Mouse (Mus musculus): ENCODE data around the gene Ccdc163.

The Ccdc163 gene

GRCm38 (mm10) chr4:116781366-116781765 is 73.1 kb downstream of the Ccdc163 start:
- no peak for DNase-seq

DNA sequence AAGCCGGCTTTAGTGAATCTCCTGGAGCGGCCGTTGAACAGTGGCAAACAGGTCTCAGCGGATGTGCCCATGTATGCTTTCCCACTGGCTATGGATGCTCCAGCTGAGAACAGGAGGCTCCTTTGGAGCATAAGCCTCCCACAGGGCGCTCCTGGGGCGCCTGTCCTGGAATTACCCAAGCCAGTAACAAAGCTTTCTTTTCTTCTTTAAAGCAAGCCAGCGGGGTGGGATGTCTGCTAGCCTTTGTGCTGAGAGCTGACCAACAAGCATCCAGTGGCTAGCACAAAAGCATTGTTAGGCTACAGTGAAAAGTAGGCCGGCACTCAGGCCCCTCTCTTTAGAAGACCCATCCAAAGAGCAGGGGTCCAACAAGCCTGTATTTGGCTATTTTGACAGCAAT is 73.9 kb downstream of the Ccdc163 start:
- no peak for DNase-seq

DNA sequence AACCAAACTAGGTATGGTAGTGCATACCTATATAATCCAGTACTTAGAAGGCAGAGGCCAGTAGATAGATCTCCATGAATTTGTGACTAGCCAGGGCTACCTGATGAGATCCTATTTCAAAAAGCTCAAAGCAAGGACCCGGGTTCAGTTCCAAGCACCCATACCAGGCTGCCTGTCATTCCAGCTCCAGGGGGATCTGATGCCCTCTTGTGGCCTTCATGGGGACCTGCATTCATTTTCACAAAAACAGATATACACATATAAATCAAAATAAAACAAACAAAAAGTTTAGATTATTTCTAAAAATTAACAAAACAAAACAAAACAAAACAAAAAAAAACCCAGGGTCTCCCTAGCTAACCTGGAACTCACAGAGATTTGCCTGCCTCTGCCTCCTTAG is 78.3 kb downstream of the Ccdc163 start:
- no peak for DNase-seq

GRCm38 (mm10) chr4:116787985-116788760 is 79.9 kb downstream of the Ccdc163 start:
- DNase-seq = no peak

- peak; percentile 87 for DNase-seq
Measured at GRCm38 (mm10) chr4:116788956-116789355, 80.6 kb downstream of the Ccdc163 start.

- no peak for DNase-seq
Measured at GRCm38 (mm10) chr4:116792453-116792852, 84.1 kb downstream of the Ccdc163 start.

GRCm38 (mm10) chr4:116794273-116794672 is 86.0 kb downstream of the Ccdc163 start:
- DNase-seq = no peak

DNA sequence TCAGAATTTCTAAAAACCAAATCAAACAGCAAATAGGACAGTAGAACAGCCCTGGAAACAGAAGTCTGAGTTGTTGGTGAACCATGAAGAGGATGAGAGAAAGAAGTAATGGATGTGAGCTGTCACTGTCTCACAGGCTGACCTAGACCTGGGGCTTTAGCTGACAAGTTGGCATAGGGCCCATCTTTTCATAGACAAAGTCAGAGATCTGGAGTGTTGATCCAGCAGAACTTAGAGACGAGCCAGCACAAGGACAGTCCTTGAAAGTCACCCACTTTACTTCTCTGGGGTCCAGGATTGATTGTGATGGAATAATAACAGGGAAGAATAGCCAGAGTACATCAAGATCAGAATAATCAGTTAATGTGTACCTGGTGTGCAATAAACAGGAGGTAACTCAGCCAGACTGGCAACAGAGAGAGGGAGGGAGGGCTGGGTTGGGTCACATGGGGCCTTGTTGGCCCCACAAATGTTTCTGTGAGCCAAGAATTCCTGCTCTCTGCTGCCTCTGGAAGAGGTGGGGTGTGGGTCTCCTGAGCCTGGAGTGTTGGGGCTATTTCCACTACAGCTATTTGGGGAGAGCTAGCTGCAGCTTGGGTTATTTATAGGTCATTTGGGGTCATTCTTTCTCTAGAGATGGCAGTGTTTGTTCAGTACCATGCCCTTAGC is 88.3 kb downstream of the Ccdc163 start:
- DNase-seq = no peak

- no peak for DNase-seq
Measured at GRCm38 (mm10) chr4:116799901-116800300, 91.6 kb downstream of the Ccdc163 start.
